Mouse (Mus musculus) midbrain, embryonic 16.5 days (tissue): ENCODE results near the gene Bclaf1. TPM values are rescaled to one million over a fixed set of nuclear protein-coding genes. Genes with fewer than 3 reads are reported as not detected.

Experiments used
- ATAC-seq: fragments of 200-750 bp; cut with Nextera tagmentation; 2 replicates; pipeline ENCODE4 v1.8.0; 2017; ENCODE audit warnings: moderate TSS enrichment
- H3K27ac ChIP-seq: fragments of 300-500 bp; sonication (generic); 2 replicates; pipeline ENCODE4 v1.5.1; 2014; ENCODE audit warnings: mild to moderate bottlenecking, low read length, mixed read lengths
- H3K27me3 ChIP-seq: fragments of 300-500 bp; sonication (generic); 2 replicates; pipeline ENCODE4 v1.6.1; 2014; ENCODE audit warnings: low read depth, low read length, mixed read lengths; ENCODE audit not compliant: control insufficient read depth, insufficient read depth
- H3K36me3 ChIP-seq: fragments of 300-500 bp; sonication (generic); 2 replicates; pipeline ENCODE4 v1.6.1; 2014; ENCODE audit warnings: mild to moderate bottlenecking, low read length, moderate library complexity, mixed read lengths; ENCODE audit not compliant: control insufficient read depth, insufficient read depth
- H3K4me1 ChIP-seq: fragments of 300-500 bp; sonication (generic); 2 replicates; pipeline ENCODE4 v1.6.1; 2014; ENCODE audit warnings: mild to moderate bottlenecking, low read length, mixed read lengths; ENCODE audit not compliant: control insufficient read depth, insufficient read depth
- H3K4me2 ChIP-seq: fragments of 300-500 bp; sonication (generic); 2 replicates; pipeline ENCODE4 v1.6.1; 2014; ENCODE audit warnings: mild to moderate bottlenecking, low read length, mixed read lengths
- H3K4me3 ChIP-seq: fragments of 300-500 bp; sonication (generic); 2 replicates; pipeline ENCODE4 v1.5.1; 2014; ENCODE audit warnings: low read depth, mild to moderate bottlenecking, low read length, moderate library complexity, mixed read lengths
- H3K9ac ChIP-seq: fragments of 300-500 bp; sonication (generic); 2 replicates; pipeline ENCODE4 v1.6.1; 2014; ENCODE audit warnings: low read depth, low read length, mixed read lengths
- H3K9me3 ChIP-seq: fragments of 300-500 bp; sonication (generic); replicated peaks from 2 replicates; pipeline ENCODE4 v1.6.1; 2014; ENCODE audit warnings: mild to moderate bottlenecking, low read length, mixed read lengths; ENCODE audit not compliant: control insufficient read depth, poor library complexity, severe bottlenecking
- WGBS: fragments of 180-500 bp; shearing (Covaris S2); extraction: QIAGEN DNeasy Blood & Tissue Kit; methylation state at CpG from one replicate; pipeline ENCODE4 v1.1.7; 2014; 5-methylcytosine and 5-hydroxymethylcytosine counted together
- polyA plus RNA-seq: library from polyadenylated mRNA; unstranded; fragments of >200 nt; fragmentation: Nextera tagmentation; extraction: Ambion mirVana; gene quantifications from 2 replicates; pipeline ENCODE4 v1.2.1, GENCODE M21; 2015

Gene Bclaf1
- polyA plus RNA-seq, 1 experiment from 2014 or later = 106 TPM

DNA sequence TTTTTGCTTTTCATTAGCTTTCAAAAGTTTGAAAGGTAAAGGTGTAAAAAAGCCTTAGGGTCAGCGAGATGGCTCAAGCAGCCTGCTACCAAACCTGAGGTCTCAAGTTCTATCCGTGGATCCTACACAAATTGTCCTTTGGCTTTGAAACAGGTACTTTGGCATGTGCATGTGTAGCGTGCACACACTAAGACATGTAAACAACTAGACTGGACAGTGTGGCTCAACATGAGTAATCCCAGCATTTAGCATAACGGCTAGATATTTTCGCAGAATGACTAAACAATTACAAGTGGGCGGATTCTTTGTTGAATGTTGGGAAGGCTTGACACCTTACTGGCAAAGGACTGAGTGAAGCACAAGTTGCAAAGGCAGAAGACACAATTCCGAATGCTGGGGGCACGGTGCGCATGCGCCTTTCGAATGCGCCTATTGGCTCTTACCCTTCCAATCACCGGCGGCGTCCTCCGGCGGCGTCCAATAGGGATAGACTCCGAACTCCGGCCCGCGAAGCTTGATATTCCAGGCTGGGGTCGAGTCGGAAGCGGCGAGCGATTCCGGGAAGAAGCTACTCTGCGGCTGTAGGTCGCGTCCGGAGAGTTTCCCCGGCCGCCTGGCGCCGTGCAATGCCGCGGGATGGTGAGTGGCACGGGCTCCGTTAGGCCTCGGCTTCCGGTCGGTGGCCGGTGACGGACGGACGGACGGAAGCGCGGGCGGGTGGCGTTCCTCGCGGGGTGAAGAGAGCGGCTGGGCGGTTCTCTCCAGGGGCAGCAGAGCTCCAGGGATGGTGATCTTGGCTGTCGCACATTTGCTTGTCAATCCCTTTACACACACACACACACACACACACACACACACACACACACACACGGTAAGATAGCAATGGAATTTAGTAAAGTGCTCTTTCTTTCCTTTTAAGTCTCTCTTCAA, 35.3 kb downstream of the Bclaf1 start, which contains the start of gene Mtfr2:
Gene Mtfr2 (plus strand): TSS at position 486 of the 930 bp plus-strand sequence.
- WGBS = 2% methylated on average over 58 of the region's 58 CpGs
- H3K27ac ChIP-seq = no peak within 1 kb of the TSS
- no peaks in the 10 kb centered on the region for H3K9me3 ChIP-seq
- peak within 1 kb of the TSS; percentile 53; the same call in 1 of the 2 replicates for H3K9ac ChIP-seq
- no peaks in the 10 kb centered on the region for H3K27me3 ChIP-seq
- peaks cover 6% of the 10 kb centered on the region for H3K4me1 ChIP-seq
- peaks cover 14% of the 10 kb centered on the region for H3K36me3 ChIP-seq
- ATAC-seq = peak; percentile 97
- H3K4me2 ChIP-seq = peak within 1 kb of the TSS; percentile 96
- peak within 1 kb of the TSS; percentile 43 for H3K4me3 ChIP-seq

DNA sequence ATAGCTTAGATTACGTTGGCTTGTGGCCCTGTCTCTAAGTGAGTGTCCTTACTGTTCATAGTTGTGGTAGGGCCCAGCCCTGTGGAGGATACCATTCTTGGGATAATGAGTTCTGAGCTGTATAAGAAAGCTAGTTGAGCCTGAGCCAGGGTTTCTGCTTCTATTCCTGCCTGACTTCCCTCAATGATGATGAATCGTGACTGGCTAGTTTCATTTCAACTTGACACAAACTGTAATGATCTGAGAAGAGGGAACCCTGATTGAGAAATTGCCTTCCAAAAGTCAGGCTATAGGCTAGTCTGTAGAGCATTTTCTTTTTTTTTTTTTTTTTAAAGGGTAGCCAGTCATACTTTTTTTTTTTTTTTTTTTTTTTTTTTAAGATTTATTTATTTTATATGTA, 36.6 kb downstream of the Bclaf1 start:
- 95% methylated on average over 2 of the region's 2 CpGs for WGBS
- H3K4me2 ChIP-seq = no peak overlapping the region
- no peaks in the 10 kb centered on the region for H3K9me3 ChIP-seq
- no peaks in the 10 kb centered on the region for H3K27me3 ChIP-seq
- no peak overlapping the region for H3K9ac ChIP-seq
- H3K36me3 ChIP-seq = peaks cover 11% of the 10 kb centered on the region; the same call in 1 of the 2 replicates
- peaks cover 6% of the 10 kb centered on the region for H3K4me1 ChIP-seq
- H3K4me3 ChIP-seq = no peak overlapping the region
- no peak for ATAC-seq
- no peak overlapping the region for H3K27ac ChIP-seq

DNA sequence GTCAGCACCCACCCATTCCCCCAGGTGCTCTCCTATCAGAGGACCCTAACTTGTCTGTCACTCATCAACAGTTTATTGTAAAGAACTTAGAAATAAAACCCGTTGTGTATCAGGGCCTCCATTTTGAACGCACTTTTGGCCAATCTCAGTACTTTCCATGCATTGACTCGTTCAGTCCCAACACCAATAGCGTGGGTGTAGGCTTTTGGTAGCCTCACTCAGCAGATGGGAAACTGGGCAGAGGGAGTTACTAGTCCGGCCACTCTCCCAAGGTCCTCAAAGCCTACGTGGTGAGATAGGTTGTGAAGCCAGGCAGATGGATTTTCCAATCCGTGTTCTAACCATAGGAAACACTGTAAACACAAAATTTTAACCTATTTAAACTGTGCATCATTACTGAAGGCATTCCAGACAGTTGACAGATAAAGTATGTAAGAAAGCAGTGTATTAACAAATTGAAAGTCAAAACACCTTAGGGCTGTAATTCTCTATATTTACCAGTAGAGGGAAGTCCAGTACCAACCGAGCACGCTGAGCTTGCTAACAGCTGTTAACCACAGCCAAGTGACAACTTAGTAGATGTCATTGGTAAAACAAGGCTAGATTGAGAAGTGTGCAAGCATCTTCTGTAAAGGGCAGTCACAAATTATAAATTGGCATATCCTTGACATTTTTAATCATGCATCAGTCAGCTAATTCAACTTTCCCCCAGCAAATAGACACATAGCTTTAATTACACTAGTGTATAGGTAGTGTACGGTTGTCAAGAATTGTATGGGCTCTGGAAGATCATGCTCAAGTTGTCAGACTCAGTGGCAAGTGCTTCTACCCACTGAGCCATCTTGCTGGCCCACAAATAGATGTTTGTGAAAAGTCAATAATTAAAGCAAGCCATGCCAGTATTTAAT, 49.5 kb downstream of the Bclaf1 start:
- Histone ChIP-seq H3K27ac (no peak overlapping the region), H3K9me3 (no peaks in the 10 kb centered on the region), H3K4me2 (no peak overlapping the region), H3K27me3 (no peaks in the 10 kb centered on the region), H3K4me1 (no peaks in the 10 kb centered on the region), H3K36me3 (no peaks in the 10 kb centered on the region), H3K4me3 (no peak overlapping the region), H3K9ac (no peak overlapping the region)
- WGBS = 61% methylated on average over 10 of the region's 10 CpGs
- ATAC-seq = peak; percentile 86

DNA sequence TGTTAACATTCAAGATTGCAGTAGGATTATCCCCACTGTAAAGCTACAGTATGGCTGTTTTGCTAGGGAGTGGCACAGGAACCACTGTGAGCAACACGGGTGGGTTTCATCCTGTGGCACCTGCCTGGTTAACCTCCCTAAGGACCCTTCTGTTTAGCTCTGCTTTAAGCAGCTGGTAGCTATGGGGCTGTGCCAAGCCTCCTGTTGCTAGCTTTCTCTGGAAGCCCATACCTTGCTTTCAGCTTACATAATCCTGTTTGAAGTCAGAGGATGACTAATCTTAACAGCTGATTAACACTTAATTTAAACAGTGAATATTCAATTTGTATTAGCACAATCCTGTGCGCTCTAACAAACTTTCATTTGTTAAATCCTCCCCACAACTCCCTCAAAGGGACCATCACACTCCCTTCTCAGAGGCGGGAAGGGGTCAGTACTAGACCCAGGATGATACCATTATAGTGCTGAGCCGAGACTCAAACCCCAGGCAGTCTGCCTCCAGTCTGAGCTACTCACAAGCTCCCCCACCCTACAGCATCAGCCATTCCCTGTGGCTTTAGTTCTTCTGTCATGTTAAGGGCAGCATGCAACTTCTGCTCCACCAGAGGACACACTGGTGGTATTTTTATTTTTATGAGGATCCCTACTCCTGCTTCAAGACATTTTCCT, 50.3 kb downstream of the Bclaf1 start:
- Histone ChIP-seq H3K9me3 (peaks cover 2% of the 10 kb centered on the region; the same call in 1 of the 2 replicates), H3K4me2 (no peak overlapping the region), H3K9ac (no peak overlapping the region), H3K27ac (no peak overlapping the region), H3K4me1 (no peaks in the 10 kb centered on the region), H3K36me3 (no peaks in the 10 kb centered on the region), H3K27me3 (no peaks in the 10 kb centered on the region), H3K4me3 (no peak overlapping the region)
- no peak for ATAC-seq
- 68% methylated on average over 4 of the region's 4 CpGs for WGBS

DNA sequence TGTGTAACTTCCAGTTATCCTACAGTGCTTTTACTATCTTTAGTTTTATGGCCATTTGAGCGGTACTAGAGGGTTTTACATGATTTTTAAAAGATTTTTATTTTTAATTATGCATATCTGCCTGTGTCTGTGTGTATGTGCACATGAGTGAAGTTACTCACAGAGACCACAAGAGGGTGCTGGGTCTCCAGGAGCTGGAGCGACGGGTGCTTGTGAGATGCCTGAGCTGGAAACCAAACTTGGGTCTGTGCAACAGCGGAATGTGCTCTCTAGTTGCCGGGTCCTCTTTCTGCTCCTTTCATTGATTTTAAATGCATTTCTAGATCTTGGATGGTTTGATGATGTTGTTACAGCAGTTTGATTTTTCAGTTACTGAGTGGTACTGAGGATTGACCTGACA, 59.8 kb downstream of the Bclaf1 start:
- Histone ChIP-seq H3K4me1 (no peaks in the 10 kb centered on the region), H3K4me2 (no peak overlapping the region), H3K9ac (no peak overlapping the region), H3K27ac (no peak overlapping the region), H3K9me3 (peaks cover 3% of the 10 kb centered on the region; the same call in 1 of the 2 replicates), H3K4me3 (no peak overlapping the region), H3K27me3 (no peaks in the 10 kb centered on the region), H3K36me3 (no peaks in the 10 kb centered on the region)
- no peak for ATAC-seq
- 93% methylated on average over 5 of the region's 5 CpGs for WGBS

DNA sequence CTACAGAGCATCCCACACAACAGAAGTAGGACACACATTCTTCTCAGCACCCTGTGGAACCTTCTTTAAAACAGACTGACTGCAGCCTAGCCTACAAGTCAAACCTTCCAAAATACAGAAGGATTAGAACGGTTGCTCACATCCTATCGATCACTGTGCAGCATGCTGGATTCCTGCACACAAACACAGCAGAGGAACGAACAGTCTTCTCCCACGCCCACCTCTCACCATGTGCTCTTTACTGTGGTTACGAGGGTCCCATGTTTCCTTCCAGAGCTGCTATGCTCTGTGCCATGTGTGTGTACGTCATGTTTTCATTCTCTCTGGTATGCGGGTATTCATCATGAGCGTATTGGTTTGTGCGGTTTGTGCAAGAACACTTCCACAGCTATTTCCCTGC, 65.4 kb downstream of the Bclaf1 start:
- Histone ChIP-seq H3K9me3 (no peaks in the 10 kb centered on the region), H3K4me1 (peaks cover 5% of the 10 kb centered on the region), H3K4me2 (no peak overlapping the region), H3K9ac (no peak overlapping the region), H3K36me3 (no peaks in the 10 kb centered on the region), H3K27ac (no peak overlapping the region), H3K4me3 (no peak overlapping the region), H3K27me3 (no peaks in the 10 kb centered on the region)
- 88% methylated on average over 9 of the region's 9 CpGs for WGBS
- ATAC-seq = no peak

DNA sequence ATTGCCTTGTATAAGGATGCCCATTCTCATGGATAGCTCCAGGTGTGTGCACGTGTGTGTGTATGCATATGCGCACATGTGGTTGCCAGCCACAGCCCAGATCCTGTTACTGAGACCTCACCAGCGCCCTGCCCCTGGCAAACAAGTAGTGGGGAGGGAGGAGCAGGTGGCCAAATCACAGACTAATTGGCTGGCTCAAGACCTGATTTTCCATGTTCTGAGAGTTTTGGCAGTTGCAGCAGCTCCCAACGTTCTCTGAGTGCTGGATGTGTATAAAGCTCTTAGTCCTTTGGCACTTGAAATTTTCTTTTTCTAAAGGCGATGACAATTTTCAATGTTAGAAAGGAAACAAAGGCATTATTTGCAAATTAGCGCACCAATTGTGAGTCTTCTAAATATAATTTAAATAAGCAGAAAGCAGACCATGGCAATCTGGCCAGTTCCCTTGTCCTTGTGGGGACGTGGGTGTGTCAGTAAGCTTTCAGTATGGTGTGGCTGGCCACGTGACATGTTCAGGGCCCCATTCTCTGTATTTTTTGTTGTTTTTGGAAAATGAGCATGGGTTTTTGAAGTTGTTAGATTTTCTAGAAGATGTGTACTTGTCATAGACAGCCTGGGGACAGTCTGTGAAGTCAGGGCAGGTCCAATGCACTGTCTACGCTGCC, 66.9 kb downstream of the Bclaf1 start:
- H3K9ac ChIP-seq = no peak overlapping the region
- no peaks in the 10 kb centered on the region for H3K9me3 ChIP-seq
- no peaks in the 10 kb centered on the region for H3K27me3 ChIP-seq
- no peak for ATAC-seq
- H3K4me1 ChIP-seq = peaks cover 9% of the 10 kb centered on the region
- H3K36me3 ChIP-seq = no peaks in the 10 kb centered on the region
- no peak overlapping the region for H3K4me2 ChIP-seq
- H3K27ac ChIP-seq = no peak overlapping the region
- H3K4me3 ChIP-seq = no peak overlapping the region
- 78% methylated on average over 9 of the region's 9 CpGs for WGBS

DNA sequence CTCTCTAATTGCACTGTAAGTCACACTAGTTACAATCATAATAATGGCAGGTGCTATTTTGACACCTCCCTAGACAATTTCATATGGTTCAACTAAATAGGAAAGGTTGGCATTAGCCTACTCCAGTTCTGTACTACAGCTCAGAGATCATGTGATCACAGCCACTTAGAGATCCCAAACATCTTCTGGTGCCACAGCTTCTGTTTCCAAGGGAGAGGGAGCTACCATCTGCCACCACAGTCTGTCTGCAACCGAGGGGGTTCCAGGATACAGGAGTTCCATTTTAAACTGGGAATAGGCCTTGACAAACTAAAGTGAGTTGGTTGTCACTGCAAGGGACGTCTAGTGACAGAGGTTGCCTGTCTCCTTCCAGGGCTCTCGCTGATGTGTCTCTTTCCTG, 68.5 kb downstream of the Bclaf1 start:
- Histone ChIP-seq H3K9me3 (no peaks in the 10 kb centered on the region), H3K4me2 (no peak overlapping the region), H3K4me3 (no peak overlapping the region), H3K36me3 (no peaks in the 10 kb centered on the region), H3K27me3 (no peaks in the 10 kb centered on the region), H3K27ac (no peak overlapping the region), H3K9ac (no peak overlapping the region), H3K4me1 (peaks cover 9% of the 10 kb centered on the region)
- 87% methylated on average over 3 of the region's 3 CpGs for WGBS
- no peak for ATAC-seq
